Mouse (Mus musculus) neutrophil, adult 5-6 weeks (primary cell): ENCODE measurements around the gene Chtf18. TPM values are rescaled to one million over a fixed set of nuclear protein-coding genes. Genes with fewer than 3 reads are reported as not detected.
"Not testable (repeated sequence)": the region's sequence is repeated elsewhere in the genome, so short reads cannot be mapped to it uniquely, and the experiment has no call there.

Experiments used
- ATAC-seq: fragments of 151-379, 151-347 bp; 2 replicates; pipeline ENCODE4 v1.8.0; 2017; ENCODE audit warnings: mild to moderate bottlenecking, moderate TSS enrichment; ENCODE audit not compliant: insufficient number of reproducible peaks, poor library complexity, low FRiP score, severe bottlenecking; ENCODE audit errors: extremely low read depth
- total RNA-seq: library from RNA; stranded (forward); fragments of 200-1000 nt; gene quantifications from 2 replicates; pipeline ENCODE4 v1.2.3, GENCODE M21; 2017

Gene Chtf18
- total RNA-seq, 1 experiment from 2014 or later = 1.5 TPM

DNA sequence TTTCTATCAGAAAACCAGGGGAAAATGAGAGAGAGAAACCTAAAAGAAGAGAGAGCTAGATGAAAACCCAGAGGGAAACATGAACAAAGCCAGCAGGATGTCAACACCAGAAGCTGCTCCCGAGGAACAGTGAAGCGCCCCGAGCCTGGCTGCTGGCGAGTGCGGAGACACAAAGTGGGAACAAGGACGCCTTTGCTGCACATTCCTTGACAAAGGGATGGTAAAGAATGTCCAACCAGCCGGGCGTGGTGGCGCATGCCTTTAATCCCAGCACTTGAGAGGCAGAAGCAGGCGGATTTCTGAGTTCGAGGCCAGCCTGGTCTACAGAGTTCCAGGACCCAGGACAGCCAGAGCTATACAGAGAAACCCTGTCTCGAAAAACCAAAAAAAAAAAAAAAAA lies 14.3 kb upstream of the Chtf18 start:
- not testable (repeated sequence) for ATAC-seq

DNA sequence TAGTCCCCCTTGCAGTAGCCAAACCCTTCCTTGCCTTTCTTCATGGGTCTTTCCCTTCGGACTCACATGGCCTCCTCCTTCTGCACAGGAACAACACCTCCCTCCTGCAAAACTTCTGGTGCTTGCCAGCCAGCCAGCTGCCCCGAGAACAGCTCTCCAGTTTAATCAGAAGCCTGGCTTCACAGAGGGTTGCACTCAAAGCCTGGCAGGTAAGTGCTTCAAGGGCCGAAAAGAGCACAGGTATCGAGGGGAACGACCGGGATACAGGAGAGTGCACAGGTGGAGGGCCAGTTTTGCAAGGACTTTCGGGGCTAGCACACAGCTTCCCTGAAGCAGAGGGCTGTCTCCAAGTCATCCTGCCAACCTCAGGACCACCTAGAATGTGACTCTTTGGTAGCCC lies 11.6 kb upstream of the Chtf18 start:
- no peak for ATAC-seq

DNA sequence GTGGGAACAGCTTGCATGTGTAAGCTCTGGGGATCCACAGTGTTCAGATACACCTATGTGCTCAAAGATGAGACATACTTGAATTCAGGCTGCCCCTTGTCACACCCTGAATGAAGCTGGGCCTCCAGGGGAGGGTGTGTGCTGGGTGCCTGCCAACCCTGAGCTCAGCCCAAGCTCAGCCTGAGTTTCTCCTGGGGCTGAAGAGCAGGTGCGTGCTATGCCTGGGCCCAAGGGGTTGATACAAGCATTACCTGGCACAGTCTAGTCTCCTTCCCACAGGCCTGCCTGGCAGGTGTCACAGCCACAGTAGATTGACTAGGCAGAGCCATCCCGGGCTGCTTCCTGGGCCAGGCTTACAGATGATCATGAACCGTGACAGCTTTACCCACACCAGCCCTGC lies 8.5 kb upstream of the Chtf18 start, which contains the start of gene Mslnl:
Gene Mslnl (plus strand): TSS at position 298 of the 400 bp plus-strand sequence.
- ATAC-seq = no peak

DNA sequence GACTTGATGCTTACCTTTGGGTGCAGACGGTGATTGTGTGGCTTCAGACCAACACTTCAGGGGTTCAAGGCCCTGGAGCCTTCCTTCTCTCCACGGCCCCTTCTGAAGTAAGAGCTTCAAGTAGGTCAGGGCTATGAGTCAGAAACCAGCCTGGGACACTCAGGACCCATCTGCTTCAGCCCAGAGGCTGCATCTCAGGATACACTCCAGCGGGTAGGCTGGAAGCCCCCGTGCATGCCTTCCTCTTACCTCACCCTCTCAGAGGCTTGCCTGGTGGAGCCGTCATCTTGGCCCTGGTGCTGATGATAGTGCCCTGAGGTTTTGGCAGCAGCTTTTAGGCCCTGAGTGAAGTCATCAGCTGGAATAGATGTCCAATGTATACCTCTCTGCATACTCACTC lies 8.0 kb upstream of the Chtf18 start:
- ATAC-seq = no peak

DNA sequence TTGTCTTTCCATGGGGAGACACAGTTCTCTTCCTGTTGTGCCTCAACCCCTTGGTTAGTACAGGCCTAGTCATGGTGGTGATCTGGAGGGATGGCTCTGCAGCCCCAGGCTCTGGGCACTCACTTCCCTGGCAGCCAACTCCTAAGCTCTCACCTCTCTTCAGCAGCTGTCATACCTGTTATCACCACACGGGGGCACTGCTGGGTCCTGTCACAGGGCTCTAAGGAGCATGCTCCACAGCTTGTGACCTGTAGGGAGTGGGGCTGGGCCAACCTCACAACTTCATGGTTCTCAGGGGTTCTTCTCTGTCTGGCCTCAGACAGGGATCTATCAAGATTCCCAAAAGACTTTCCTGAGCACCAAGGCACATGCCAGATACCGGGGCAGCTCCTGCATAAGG lies 4.9 kb upstream of the Chtf18 start:
- peak; percentile 34; the same call in 1 of the 2 replicates for ATAC-seq

DNA sequence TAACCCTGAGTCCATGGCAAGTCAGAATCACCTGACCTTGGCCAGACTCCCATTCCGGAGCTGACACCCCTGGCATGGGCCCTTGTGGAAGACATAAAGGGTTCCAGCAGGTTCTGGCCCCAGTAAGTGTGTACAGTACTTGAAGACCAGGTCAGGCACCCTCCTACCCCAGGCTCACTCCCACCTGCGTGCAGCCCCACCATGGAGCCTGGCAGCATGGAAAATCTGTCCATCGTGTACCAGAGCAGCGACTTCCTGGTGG lies 721 bp upstream of the Chtf18 start:
- ATAC-seq = no peak

DNA sequence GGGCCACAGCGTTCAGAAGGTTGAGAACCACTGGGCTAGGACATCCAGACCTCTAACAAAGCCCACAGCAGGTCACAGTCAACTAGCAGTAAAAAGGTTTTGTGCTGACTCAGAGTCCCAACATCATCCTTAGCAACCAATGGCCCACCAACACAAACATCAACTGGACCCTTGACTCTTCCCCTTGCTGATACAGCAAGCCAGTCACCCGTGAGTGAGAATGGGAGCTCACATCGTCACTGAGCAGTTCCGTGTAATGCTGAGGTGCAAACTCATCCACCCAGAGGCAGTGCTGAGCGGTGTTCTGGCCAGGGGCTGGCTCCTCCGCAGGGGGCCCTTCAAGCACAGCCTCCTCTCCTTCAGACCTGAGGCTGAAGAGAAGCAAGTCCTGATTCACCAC lies 2.0 kb downstream of the Chtf18 start:
- no peak for ATAC-seq

DNA sequence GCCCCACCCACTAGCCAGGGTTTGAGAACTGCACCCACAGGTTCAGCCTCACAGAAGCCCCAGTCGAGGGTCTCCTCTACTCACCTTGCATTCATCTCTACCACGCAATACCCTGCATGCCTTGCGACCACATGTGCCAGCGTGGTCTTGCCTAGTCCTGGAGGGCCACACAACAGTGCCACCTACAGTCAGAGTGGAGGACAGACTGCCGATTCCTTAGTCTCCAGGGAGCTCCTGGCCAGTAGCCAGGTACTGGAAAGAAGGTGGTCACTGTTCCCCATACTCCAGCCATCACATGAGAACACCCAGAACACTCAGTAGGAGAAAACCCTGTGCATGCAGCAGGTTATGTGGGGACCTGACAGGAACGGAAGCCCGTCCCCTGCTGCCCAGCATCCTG lies 3.3 kb downstream of the Chtf18 start:
- ATAC-seq = no peak

DNA sequence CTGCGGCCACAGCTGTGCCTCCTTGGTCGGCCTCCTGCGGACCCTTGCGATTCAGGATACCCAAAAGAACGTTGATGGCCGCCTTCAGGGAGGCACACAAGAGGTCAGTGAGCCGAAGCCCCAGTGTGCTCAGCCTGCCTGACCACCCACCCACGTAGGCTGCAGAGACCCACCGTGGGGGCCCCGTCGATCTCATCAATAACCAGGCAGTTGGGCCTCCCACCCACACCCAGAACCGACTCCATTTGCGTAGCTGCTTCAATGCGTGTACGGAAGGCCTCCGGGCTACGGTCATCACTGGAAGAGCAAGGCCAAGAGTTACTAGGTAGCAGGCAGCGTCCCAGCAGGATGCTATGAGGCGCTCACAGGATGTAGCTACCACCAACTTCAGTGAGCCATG lies 3.7 kb downstream of the Chtf18 start:
- ATAC-seq = no peak

DNA sequence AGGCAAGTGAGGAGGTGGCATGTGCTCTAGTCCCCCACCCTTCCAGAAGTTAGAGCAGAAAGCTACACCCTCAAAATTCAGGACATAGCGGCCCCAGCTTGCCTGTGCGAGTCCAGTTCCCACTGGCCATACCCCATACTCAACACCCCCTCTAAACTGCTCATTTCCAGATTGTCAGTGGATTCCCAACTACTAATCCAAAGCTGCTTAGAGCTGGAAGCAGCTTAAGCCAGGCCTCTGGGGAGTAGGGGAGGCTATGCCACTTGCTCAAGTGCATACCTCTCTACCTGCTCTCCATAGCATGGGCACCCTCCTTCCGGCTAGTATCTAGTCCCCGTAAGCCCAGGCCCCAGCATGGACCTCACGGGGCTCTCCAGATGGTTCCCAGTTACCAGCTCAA lies 5.7 kb downstream of the Chtf18 start:
- no peak for ATAC-seq

DNA sequence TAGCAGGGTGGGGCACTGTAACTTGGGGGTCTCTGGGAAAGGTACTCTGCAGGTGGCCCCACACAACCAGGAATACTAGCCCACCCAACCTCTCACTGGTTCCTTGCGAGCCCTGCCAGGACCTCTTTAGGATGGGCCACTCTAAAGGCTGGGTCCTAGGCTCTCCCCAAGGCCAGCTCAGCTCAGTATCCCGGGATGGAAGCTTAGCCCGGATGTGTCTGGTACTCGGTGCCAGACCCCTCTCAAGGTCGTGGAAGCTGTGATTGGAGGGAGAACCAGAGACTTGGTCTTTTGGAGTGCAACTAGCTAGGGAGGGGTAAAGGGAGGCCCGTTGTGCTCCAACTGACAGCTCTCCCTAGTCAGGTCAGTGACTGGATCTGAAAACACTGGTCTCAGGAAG lies 9.5 kb downstream of the Chtf18 start:
- ATAC-seq = no peak

DNA sequence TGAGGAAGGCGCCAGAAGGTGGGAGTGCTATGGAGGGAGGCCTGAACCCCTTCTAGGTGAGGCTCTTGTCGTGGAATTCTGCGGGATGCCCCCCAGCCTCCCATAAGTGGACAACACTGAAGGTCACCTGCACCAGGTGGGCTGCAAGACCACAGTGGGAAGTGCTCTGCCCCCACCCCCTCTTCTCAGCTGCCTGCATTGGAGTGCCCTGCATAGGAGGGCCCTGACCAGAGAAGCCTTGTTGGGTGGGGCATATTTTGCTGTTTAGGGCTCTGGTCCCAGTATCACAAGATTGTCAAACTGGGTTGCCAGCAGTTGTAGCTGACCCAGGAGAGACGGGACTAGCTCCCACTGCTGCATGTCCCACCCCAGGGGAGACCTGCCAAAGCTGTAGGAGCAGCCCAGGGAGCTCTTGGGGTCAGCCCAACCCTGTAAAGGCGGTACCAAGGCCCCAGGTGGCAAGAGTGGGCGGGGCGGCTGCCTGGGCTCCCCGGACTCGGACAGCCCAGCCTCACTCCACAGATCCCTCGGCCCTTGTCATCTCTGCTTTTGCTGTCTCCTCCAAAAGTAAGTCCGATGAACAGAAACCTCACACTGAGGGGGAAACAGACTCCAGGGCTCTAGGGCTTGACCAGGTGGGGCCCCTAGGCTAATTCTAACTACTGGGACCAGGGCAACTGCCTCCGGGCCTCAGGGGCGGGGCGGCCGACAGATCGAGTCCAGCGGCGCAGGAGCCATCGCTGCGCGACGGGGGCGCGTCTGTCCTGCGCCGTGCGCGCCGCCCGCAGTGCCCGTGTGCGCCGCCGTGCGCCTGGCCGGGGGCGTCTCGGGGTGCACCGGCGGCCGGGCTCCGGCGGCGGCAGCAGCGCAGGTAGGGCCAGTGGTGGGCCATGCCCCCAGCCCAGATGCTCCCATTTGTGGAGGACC lies 10.2 kb downstream of the Chtf18 start, which contains the start of gene Gng13:
Gene Gng13 (plus strand): TSS at position 461 of the 927 bp plus-strand sequence.
- ATAC-seq = no peak

DNA sequence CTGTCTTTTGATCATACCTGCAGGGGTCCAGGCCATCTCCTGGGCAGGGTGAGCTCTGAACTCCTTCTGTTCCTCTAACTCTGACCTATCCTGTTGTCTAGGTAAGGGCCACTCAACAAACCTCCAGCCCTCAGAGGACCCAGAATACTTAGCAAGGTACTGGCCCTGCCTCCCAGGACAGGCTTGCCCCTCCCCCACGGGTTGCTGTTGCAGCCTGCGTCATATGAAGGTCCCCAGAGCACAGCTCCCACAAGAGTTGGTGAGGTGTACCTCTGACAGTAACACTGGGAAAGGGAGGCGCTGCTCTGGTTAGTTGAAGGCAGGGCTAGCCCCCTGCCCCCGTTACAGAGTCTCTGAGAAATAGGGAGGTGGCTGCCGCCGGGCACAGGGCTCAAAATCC lies 11.1 kb downstream of the Chtf18 start:
- no peak for ATAC-seq

DNA sequence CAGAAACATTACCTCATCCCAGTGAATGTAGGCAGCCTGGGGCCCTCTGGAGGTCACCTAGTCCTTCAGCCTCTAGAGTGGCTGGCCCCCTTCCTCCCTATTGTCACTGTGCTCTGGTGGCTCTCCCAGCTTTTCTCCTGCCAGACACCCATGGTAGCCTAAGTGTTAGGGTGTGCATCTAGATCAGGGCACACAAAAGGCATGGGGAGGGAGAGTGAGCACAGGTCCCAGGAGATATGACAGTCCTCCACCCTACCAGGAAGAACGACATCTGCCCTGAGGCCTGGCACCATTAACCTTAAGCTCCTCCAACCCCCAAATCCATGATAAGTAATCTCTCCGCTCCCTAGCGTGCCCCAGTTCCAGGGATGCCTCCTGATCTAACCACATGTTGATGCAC lies 11.6 kb downstream of the Chtf18 start:
- no peak for ATAC-seq

DNA sequence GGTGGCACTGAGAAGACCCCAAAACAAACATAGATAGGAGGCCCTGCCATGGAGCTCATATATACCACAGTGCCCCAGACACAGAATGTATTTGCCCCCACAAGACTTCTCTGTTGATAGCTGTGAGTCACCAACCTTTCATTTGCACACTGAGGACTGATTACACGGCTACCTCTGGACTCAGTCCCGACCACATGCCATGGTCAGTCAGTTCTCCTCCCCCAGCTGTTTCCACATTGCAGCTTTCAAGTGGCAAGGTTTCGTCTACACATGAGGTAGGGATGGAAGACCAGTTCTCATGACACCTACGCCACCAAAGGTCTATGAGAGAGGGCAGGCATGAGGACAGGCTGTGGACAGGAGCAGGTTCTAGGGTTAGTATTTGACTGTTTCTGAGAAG lies 16.1 kb downstream of the Chtf18 start:
- ATAC-seq = 0 out of 2 replicates have a peak, but pooled peaks have one; percentile 3

DNA sequence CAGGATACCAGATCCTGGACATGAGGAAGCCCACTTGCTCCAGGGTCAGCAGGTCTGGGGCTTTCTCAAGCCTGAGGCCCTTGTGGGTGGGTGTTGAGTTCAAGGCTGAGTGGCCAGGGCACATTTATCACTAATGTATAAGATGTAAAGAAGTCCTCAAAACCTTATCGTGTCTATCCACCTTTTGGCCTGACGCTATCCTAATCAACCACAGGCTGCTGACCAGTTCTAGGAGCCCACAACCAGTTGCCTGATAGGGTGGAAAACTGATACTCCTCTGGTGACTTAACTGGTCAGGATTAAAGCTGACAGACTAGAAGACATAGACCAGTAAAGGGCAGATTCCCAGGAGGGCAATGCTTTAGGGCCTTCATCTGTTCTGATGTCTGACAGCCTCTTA lies 17.2 kb downstream of the Chtf18 start:
- ATAC-seq = no peak

DNA sequence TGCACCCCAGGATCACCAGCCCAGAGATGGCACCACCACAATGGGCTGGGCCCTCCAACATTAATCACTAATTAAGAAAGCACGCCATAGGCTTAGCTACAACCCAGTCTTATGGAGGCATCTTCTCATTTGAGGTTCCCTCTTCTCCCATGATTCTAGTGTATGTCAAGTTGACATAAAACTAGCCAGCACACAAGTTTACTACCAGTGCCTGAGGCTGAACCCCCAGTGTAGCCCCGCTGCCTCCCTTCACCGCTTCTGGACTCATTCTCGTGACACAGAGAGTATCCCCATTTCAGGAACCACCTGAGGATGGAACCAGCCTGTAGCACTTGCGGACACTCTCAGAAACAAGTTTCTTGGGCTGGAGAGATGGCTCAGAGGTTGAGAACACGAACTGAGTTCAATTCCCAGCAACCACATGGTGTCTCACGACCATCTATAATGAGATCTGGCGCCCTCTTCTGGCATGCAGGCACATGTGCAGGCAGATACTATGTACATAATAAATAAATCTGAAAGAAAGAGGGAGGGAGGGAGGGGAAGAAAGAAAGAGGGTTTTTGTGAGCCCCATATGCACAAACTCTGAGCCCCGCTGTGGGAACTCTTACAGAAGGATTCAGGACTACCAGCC lies 26.2 kb downstream of the Chtf18 start:
- ATAC-seq = no peak

DNA sequence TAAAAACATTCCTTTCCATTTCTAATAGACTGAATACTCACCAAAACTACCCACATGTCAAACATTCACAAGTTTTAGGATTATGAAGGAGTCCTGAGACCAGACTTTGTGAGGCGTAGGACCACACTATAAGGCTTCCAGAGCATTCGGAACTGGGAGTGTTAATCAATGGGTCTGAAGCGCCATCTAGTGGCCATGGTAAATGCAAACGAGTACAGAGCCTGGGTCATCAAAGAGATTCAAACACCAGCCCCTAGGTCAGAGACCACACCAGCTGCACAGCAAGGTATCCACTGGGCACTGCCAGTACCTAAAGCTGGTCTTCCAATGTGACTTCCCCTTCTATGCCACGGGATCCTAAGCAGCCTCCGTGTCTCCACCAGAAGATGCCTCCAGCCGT lies 28.8 kb downstream of the Chtf18 start:
- ATAC-seq = peak; percentile 68; the same call in 1 of the 2 replicates

DNA sequence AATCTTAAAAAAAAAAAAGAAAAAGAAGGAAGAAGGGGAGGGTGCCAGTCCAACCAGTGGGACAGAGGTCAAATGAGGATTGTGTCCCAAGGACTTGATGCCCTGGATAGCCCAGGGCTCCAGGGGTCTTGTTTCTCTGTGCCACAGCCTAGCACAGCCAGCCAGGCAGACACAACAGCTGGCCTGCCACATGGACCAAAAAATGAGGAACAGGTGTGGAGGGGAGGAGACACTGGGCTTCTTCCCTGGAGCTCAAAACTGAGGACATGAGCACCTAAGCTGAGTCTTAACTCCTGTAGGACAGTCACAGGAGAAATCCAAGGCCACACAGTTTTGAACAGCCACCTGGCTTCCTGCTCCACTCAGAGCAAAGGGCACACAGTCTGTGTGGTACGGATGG lies 31.0 kb downstream of the Chtf18 start:
- ATAC-seq = no peak

DNA sequence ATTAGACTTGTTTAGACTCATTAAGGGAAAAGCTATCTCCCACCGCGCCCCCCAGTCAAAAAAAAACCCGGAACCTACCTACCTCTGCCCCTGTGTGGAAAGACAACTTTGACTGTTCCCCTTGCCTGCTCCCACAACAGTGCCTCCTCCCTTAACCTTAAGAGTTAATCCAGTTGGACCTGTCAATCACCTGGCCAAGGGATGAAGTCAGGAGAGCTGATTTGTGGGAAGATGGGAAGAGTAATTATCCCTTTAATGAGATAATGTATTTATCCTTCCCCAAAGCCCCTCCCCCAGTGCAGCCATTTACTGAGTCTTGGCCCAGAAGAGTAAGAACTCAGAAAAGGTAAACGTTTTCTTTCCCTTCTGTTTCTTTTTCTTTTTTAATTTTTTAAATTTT lies 38.3 kb downstream of the Chtf18 start:
- no peak for ATAC-seq
